Mouse (Mus musculus) limb, embryonic 11.5 days (tissue): Measurements from ENCODE around the gene Agap3. TPM values are rescaled to one million over a fixed set of nuclear protein-coding genes. Genes with fewer than 3 reads are reported as not detected.

ENCODE experiments used
- ATAC-seq: fragments of 200-750 bp; cut with Nextera tagmentation; 2 replicates; pipeline ENCODE4 v1.8.0; 2017; ENCODE audit warnings: low read depth; ENCODE audit not compliant: insufficient number of reproducible peaks, low FRiP score, low TSS enrichment
- DNase-seq: peaks from one replicate; pipeline ENCODE4 v3.0.0-alpha.2; 2015; ENCODE audit warnings: low spot score
- H3K27ac ChIP-seq: fragments of 300-500 bp; sonication (generic); replicated peaks from 2 replicates; pipeline ENCODE4 v1.5.1; 2014; ENCODE audit warnings: low read depth, mild to moderate bottlenecking, low read length
- H3K27me3 ChIP-seq: fragments of 300-500 bp; sonication (generic); 2 replicates; pipeline ENCODE4 v1.6.1; 2014; ENCODE audit warnings: mild to moderate bottlenecking, low read length, mixed read lengths; ENCODE audit not compliant: control insufficient read depth, insufficient read depth
- H3K36me3 ChIP-seq: fragments of 300-500 bp; sonication (generic); 2 replicates; pipeline ENCODE4 v1.6.1; 2014; ENCODE audit warnings: mild to moderate bottlenecking, low read length, moderate library complexity, mixed read lengths; ENCODE audit not compliant: control insufficient read depth, insufficient read depth
- H3K4me1 ChIP-seq: fragments of 300-500 bp; sonication (generic); 2 replicates; pipeline ENCODE4 v1.6.1; 2014; ENCODE audit warnings: low read length, mixed read lengths; ENCODE audit not compliant: control insufficient read depth, insufficient read depth
- H3K4me2 ChIP-seq: fragments of 300-500 bp; sonication (generic); 2 replicates; pipeline ENCODE4 v1.6.1; 2014; ENCODE audit warnings: low read depth, mild to moderate bottlenecking, moderate library complexity; ENCODE audit not compliant: severe bottlenecking
- H3K4me3 ChIP-seq: fragments of 300-500 bp; sonication (generic); 2 replicates; pipeline ENCODE4 v1.5.1; 2014; ENCODE audit warnings: low read depth, low read length
- H3K9ac ChIP-seq: fragments of 300-500 bp; sonication (generic); 2 replicates; pipeline ENCODE4 v1.6.1; 2014; ENCODE audit warnings: mild to moderate bottlenecking, low read length
- H3K9me3 ChIP-seq: fragments of 300-500 bp; sonication (generic); 2 replicates; pipeline ENCODE4 v1.6.1; 2016; ENCODE audit warnings: low read length; ENCODE audit not compliant: control insufficient read depth
- WGBS: fragments of 180-500 bp; shearing (Covaris S2); extraction: QIAGEN DNeasy Blood & Tissue Kit; methylation state at CpG from one replicate; pipeline ENCODE4 v1.1.7; 2014; 5-methylcytosine and 5-hydroxymethylcytosine counted together
- polyA plus RNA-seq: library from polyadenylated mRNA; unstranded; fragments of >200 nt; fragmentation: Nextera tagmentation; extraction: Ambion mirVana; gene quantifications from 2 replicates; pipeline ENCODE4 v1.2.1, GENCODE M21; 2014

The Agap3 gene
- polyA plus RNA-seq, 1 experiment from 2014 or later, result 39.9 TPM

DNA sequence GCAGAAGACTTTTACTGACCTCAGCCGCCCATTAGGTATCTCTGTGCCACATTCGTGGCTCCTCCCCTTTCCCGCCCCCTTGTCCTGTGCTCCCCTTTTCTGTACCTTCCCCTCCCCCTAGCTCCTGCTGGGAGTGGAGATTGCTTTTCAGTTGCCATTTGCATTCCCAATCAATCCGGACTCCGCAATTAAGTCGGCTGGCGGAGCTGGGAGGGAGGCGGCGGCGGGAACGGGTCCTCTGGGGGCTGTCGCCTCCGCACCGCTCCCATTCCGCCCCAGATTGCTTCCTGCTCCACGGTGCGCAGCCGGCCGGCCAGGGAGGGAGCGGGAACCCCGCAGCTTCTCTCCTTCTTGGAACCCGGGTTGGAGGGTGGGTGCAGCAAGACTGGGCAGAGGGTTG, 33.0 kb downstream of the Agap3 start:
- no peak for ATAC-seq
- peak; percentile 49 for DNase-seq
- Histone ChIP-seq H3K27ac (no peak overlapping the region), H3K9me3 (no peaks in the 10 kb centered on the region), H3K4me2 (peak overlapping the region; percentile 46), H3K27me3 (no peaks in the 10 kb centered on the region), H3K4me3 (no peak overlapping the region), H3K36me3 (peaks cover 23% of the 10 kb centered on the region), H3K4me1 (peaks cover 38% of the 10 kb centered on the region), H3K9ac (0 out of 2 replicates have a peak overlapping the region, but pooled peaks have one; percentile 0)
- whole genome bisulfite sequencing, result 17% methylated on average over 22 of the region's 22 CpGs

GRCm38 (mm10) chr5:24486097-24486496, 34.1 kb downstream of the Agap3 start:
- Histone ChIP-seq H3K4me1 (peaks cover 39% of the 10 kb centered on the region), H3K4me3 (no peak overlapping the region)
- 2% methylated on average over 8 of the region's 8 CpGs for WGBS

DNA sequence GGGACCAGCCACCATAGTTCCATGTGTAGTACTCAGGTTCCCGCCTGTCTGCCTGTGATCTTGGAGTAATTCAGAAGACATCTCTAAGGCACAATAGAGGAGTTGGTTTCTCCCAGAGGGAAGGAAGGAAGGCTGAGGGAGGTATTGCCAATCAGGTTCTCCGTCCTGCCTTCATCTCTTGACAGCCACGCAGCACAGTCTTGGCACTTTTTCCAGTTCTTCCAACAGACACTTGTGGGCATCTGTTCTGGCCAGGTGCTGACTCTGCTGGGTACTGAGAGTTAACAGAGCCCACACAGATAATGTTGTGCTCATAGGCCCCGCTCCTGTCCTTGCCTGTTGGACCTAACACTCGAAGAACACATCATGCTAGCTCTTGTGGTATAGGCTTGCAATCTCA, 34.8 kb downstream of the Agap3 start:
- ATAC-seq (no peak), DNase-seq (no peak)
- peaks cover 35% of the 10 kb centered on the region for H3K4me1 ChIP-seq
- H3K9me3 ChIP-seq, result no peaks in the 10 kb centered on the region
- H3K4me2 ChIP-seq, result no peak overlapping the region
- no peak overlapping the region for H3K9ac ChIP-seq
- H3K27me3 ChIP-seq, result no peaks in the 10 kb centered on the region
- no peak overlapping the region for H3K27ac ChIP-seq
- H3K4me3 ChIP-seq, result no peak overlapping the region
- H3K36me3 ChIP-seq, result peaks cover 21% of the 10 kb centered on the region
- WGBS, result 89% methylated on average over 5 of the region's 5 CpGs

More at GRCm38 (mm10) chr5:24486097-24486496, 34.1 kb downstream of the Agap3 start:
- Histone ChIP-seq H3K27me3 (no peaks in the 10 kb centered on the region), H3K27ac (no peak overlapping the region), H3K9me3 (no peaks in the 10 kb centered on the region), H3K4me2 (no peak overlapping the region), H3K36me3 (peaks cover 22% of the 10 kb centered on the region), H3K9ac (no peak overlapping the region)
- DNase-seq (peak; percentile 95), ATAC-seq (no peak)

DNA sequence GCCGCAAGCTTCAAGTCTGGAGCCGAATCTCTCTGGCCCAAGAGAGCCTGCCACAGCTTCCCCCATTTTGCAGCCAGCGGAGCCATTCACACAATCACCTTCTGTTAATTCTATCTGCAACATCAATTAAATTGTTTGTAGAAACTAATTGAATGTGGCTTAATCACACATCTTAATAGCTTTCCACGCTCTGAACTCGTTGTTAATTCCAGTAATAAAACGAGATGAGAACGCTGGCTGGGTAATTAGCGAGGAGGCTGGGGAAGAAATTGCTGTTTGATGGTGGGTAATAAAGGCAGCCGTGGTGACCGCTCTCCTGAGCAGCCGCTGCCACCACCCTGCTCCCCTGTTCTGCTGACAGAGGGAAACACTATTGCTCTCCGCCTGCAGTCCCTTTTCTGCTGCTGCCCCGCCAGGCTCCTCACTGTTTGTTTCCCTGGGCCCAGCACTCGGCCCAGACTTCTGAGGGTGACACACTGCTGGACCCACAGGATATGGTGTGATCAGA, 38.5 kb downstream of the Agap3 start:
- H3K36me3 ChIP-seq, result peaks cover 31% of the 10 kb centered on the region
- DNase-seq, result no peak
- H3K4me2 ChIP-seq, result no peak overlapping the region
- peak overlapping the region; percentile 52; the same call in 1 of the 2 replicates for H3K27ac ChIP-seq
- no peak overlapping the region for H3K4me3 ChIP-seq
- no peaks in the 10 kb centered on the region for H3K27me3 ChIP-seq
- no peak overlapping the region for H3K9ac ChIP-seq
- ATAC-seq, result no peak
- WGBS, result 25% methylated on average over 14 of the region's 14 CpGs
- peaks cover 18% of the 10 kb centered on the region for H3K4me1 ChIP-seq
- H3K9me3 ChIP-seq, result no peaks in the 10 kb centered on the region

DNA sequence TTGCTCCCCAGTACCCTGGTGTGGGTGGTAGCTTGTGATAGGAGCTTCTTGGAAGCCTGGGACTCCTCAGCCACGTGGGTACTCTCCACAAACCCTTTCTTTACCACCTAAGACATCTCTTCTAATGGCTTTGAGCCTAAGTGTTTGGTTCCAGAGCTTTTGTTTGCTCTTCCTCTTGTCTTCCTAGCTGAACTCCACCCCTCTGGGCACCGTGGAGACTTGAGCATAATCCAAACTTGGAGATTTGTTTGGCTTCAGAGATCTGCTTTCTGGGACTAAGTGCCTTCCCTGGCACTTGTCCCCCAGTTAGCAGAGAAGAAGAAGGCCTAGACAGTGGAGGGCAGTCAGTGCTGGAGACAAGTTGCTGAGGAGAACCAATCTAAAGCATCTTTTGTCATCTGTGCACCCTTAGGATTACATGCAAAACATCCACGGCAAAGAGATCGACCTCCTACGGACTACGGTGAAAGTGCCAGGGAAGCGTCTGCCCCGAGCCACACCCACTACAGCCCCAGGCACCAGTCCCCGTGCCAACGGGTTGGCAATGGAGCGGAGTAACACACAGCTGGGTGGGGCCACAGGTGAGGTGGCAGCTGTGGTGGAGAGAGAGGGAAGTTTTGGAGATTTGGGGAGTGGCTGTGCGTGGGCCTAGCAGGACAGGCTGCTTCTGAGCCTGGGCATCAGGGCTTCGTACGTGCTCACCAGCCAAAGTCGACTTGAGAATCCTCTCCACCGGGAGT, 40.7 kb downstream of the Agap3 start:
- WGBS, result 92% methylated on average over 16 of the region's 16 CpGs
- peaks cover 25% of the 10 kb centered on the region for H3K36me3 ChIP-seq

GRCm38 (mm10) chr5:24495019-24495418, 43.0 kb downstream of the Agap3 start:
- no peak for ATAC-seq
- no peak for DNase-seq
- Histone ChIP-seq H3K27ac (no peak overlapping the region), H3K27me3 (no peaks in the 10 kb centered on the region), H3K36me3 (peaks cover 22% of the 10 kb centered on the region), H3K9me3 (no peaks in the 10 kb centered on the region), H3K4me1 (no peaks in the 10 kb centered on the region), H3K4me2 (no peak overlapping the region), H3K9ac (no peak overlapping the region), H3K4me3 (no peak overlapping the region)
- 90% methylated on average over 15 of the region's 15 CpGs for WGBS

More for the DNA sequence above, 40.7 kb downstream of the Agap3 start:
- DNase-seq (no peak), ATAC-seq (no peak)
- H3K27ac ChIP-seq, result no peak overlapping the region
- no peak overlapping the region for H3K9ac ChIP-seq
- no peak overlapping the region for H3K4me2 ChIP-seq
- H3K27me3 ChIP-seq, result no peaks in the 10 kb centered on the region
- H3K4me3 ChIP-seq, result no peak overlapping the region
- H3K9me3 ChIP-seq, result no peaks in the 10 kb centered on the region
- peaks cover 8% of the 10 kb centered on the region for H3K4me1 ChIP-seq

DNA sequence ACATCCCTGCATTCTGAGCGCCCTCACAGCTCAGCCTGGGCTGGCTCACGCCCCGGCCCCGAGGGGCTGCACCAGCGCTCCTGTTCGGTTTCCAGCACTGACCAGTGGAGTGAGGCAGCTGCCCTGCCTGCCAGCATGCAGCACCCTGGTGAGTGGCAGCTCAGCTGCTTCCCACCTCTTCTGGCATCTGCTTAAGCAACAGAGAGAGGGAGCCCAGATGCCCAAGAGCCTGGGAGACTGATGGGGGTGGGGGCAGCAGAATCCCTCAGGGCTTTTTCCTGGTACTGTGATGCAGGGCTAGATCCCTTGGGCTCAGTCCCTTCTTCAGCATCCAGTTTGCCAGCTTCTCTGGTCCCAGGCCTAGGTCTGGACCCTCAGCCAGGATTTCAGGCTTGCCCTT, 44.8 kb downstream of the Agap3 start:
- Histone ChIP-seq H3K36me3 (peaks cover 31% of the 10 kb centered on the region), H3K9ac (no peak overlapping the region), H3K4me1 (no peaks in the 10 kb centered on the region), H3K9me3 (no peaks in the 10 kb centered on the region), H3K4me3 (no peak overlapping the region), H3K27ac (no peak overlapping the region), H3K4me2 (no peak overlapping the region), H3K27me3 (no peaks in the 10 kb centered on the region)
- WGBS, result 71% methylated on average over 6 of the region's 6 CpGs
- no peak for ATAC-seq
- DNase-seq, result no peak

DNA sequence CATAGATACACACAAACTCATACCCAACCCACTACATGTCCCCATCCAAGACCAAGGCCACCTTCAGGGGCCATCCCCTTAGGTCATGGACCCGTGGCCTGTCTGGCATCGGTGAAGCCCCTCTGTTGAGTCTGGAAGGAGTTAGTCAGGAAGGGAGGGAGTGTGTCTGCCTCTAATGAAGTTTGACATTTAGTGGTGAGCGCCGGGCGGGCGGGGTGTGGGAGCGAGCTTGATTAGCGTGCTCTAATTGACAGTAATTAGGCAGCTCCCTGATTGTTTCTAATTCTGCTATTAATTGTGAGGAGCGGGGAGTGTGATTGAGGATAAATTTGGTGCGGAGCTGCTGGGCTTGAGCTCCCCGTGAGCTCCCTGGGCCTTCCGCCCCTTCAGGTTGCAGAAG, 45.5 kb downstream of the Agap3 start:
- WGBS, result 67% methylated on average over 12 of the region's 12 CpGs
- H3K4me2 ChIP-seq, result no peak overlapping the region
- H3K27me3 ChIP-seq, result no peaks in the 10 kb centered on the region
- H3K4me3 ChIP-seq, result no peak overlapping the region
- H3K9ac ChIP-seq, result no peak overlapping the region
- H3K36me3 ChIP-seq, result peaks cover 30% of the 10 kb centered on the region
- no peak overlapping the region for H3K27ac ChIP-seq
- DNase-seq, result no peak
- no peaks in the 10 kb centered on the region for H3K9me3 ChIP-seq
- no peak for ATAC-seq
- no peaks in the 10 kb centered on the region for H3K4me1 ChIP-seq
